Mouse (Mus musculus) CD4-positive, CD25-positive, alpha-beta regulatory T cell, adult 2 months (primary cell): Measurements from ENCODE around the gene Rara.
"Not testable (repeated sequence)": the region's sequence is repeated elsewhere in the genome, so short reads cannot be mapped to it uniquely, and the experiment has no call there.

Experiments used
- DNase-seq: peaks from one replicate; pipeline ENCODE4 v3.0.0-alpha.2; 2012; ENCODE audit warnings: low read depth, low spot score

Gene Rara

DNA sequence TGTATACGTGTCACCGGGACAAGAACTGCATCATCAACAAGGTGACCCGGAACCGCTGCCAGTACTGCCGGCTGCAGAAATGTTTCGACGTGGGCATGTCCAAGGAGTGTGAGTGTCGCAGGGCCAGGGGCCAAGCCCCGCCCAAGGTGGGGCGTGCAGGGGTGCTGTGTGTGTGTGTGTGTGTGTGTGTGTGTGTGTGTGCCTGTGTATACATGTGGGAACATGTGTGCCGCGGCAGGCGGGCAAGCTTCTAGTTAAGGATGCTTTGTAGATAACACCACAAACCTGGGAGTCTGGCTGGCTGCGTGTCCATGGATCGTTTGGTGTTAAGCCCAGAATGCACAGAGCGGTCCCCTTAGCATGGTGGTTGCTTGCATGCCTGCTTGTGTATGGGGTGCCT is 40.5 kb downstream of the Rara start:
- DNase-seq = no peak

DNA sequence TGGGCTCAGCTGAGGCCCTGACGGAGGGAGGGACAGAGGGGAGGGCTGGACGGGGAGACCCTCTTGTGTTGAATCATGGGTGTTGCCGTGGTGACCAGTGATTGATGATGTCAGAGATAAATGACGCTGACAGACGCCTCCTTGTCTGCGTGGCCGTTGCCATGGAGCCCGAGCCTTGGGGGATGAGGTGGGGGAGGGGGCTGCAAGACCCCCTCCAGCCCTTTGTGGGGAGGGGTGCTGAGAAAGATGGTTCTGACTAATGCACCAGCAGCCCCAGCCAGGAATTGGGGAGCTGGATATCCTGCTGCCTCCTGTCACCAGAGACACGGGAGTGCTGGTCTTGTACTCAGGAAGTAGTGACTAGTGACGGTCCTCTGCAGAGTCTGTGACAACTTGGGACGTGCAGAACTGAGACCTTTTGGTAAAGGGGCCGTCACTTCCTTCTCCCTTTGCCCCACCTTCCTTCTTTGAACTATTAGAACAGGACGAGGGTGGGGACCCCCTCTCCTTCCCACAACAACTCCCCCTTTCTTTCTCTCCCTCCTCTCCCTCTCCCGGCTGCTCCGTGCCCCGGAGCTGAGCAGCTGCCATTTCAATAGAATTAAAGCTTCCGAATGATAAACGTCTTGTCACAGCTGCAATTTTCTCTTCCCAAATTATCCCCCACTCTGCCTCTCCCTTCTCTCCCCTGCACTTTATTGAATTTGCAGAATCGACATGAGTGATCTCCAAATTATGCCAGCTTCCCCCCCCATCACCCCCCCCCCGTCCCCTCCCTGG is 41.3 kb downstream of the Rara start:
- DNase-seq = peak; percentile 56

DNA sequence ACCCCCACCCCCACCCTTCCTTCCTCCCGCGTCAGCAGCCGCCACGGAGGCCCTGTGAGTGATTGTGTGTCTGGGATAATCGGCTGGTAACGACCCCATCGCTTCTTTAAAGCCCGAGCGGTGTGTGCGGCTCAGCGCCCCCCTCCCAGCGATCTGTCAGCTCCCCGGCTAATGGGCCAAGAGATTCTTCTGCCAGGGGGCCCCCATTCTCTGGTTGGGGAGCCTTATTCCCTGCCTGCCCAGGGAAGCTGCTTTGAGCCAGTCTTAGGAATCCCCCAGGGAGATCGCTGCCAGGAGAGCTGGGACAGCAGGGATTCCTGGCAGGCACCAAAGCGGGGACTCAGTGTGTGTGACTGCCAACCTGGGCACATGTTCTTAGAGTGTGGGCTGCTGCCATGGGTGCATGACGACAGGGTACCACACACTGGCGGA is 41.9 kb downstream of the Rara start:
- DNase-seq = no peak

DNA sequence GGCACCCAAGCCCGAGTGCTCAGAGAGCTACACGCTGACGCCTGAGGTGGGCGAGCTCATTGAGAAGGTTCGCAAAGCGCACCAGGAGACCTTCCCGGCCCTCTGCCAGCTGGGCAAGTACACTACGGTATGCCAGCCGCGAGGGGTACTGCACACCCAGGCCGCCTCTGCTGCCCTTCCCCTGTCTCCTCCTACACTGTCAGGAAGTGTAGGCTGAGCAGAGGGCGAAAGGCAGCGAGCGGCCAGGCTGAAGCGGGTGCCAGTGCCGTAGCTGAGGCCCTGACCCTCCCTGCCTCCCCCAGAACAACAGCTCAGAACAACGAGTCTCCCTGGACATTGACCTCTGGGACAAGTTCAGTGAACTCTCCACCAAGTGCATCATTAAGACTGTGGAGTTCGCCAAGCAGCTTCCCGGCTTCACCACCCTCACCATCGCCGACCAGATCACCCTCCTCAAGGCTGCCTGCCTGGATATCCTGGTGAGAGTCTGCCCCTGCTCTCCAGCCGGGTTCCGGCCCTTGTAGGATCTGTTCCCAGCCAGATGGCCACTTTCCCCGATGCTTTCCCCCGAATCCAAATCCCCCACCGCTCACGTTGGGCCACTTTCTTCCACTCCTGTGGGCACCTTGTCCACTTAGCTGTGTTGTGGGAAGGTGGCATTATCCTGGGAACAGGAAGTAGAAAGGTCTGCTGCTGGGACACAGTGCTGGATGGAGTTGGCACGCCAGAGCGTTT is 42.7 kb downstream of the Rara start:
- DNase-seq = peak; percentile 30

DNA sequence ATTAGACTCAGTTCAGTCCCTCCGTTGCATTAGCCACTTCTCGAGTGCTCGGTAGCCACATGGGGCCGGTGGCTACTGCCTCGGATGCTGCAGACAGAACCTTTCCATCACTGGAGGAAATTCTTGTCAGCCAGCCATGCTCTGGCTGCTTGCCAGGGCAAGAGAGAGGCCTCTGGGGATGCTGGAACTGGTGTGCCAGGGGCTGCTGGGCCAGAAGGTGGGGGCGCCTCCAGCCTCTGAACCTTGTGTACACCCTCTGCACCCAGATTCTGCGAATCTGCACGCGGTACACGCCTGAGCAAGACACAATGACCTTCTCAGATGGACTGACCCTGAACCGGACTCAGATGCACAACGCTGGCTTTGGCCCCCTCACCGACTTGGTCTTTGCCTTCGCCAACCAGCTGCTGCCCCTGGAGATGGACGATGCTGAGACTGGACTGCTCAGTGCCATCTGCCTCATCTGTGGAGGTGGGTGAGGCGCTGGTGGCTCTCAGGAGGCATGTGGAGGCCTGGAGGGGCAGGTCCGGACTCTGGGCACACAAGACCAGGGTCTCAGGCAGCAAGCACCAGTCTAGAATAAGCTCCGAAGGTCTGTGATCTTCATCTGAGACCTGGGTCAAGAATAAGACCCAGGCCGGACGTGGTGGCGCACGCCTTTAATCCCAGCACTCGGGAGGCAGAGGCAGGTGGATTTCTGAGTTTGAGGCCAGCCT is 43.9 kb downstream of the Rara start:
- DNase-seq = peak; percentile 25

DNA sequence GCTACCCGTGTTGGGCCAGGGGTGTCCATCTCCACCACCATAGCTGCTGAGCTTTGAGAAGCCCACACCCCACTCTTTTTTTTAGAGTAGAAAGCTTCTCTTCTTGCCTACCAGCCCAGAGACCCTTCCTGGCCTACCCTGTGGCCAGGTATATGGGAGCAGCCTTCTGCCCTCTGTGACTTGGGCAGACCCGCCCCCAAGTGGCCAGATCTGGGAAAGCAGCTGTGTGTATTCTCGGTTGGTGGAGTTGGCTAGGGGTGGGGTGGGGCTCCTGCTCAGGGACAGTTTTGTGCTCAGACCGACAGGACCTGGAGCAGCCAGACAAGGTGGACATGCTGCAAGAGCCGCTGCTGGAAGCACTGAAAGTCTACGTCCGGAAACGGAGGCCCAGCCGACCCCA is 44.6 kb downstream of the Rara start:
- peak; percentile 90 for DNase-seq

DNA sequence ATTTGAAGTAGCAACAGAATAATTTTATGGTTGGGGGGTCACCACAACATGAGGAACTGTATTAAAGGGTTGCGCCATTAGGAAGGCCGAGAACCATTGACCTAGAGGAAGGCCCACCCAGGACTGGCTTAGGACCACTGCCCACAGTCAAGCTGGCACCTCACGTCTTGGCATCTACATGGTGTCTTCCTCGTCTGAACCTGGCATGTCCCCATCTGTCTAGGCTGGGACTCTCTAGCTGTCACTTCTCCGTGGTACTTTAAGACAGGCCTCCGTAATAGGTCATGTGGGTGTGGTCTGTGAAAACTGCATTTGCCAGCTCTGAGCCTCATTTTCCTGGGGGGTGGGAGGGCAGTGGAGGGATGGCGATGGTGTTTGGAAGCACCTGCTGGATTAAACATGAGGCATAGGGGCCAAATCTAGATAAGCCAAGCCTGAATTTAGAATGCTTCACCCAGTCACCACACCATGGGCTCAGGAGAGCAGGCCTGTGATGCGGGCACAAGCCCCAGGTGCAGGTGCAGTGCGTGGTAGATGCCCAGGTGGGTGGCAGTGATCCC is 45.3 kb downstream of the Rara start:
- peak; percentile 20 for DNase-seq

DNA sequence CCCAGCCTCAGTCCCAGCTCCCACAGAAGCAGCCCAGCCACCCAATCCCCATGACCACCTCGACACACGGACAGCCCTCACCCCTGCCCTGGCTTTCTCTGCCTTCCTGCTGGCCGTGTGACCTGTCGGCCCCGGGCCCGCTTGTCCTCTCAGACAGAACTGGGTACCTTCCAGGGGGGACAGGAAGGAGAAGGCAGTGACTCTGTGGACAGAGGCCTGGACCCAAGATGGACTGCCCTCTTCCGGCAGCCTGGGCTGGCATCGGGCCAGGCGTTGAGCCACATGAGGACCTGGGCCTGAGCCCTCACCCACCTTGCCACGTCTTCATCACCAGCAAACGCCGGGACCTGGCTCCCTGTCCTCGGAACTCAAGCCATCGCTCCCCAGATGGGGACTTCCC is 46.0 kb downstream of the Rara start:
- DNase-seq = peak; percentile 21

DNA sequence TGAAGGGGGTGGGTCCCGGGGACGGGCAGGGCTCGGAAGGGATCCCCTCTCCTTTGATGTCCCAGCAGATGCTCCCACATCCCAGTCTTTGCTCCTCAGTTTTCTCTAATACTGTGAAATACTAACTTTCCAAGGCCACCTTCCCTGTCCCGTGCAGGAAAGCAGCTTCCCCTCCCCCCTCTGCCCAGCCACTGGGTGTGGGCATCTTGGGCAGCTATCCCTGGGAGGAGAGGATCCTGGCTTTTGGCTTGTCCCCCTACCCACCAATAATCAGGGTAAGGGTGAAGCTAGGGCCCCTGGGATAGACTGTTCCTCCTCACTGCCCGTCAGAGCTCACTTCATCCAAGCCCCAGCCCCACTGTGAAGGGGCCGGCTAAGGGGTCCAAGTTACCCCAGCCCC is 46.6 kb downstream of the Rara start:
- DNase-seq = no peak

DNA sequence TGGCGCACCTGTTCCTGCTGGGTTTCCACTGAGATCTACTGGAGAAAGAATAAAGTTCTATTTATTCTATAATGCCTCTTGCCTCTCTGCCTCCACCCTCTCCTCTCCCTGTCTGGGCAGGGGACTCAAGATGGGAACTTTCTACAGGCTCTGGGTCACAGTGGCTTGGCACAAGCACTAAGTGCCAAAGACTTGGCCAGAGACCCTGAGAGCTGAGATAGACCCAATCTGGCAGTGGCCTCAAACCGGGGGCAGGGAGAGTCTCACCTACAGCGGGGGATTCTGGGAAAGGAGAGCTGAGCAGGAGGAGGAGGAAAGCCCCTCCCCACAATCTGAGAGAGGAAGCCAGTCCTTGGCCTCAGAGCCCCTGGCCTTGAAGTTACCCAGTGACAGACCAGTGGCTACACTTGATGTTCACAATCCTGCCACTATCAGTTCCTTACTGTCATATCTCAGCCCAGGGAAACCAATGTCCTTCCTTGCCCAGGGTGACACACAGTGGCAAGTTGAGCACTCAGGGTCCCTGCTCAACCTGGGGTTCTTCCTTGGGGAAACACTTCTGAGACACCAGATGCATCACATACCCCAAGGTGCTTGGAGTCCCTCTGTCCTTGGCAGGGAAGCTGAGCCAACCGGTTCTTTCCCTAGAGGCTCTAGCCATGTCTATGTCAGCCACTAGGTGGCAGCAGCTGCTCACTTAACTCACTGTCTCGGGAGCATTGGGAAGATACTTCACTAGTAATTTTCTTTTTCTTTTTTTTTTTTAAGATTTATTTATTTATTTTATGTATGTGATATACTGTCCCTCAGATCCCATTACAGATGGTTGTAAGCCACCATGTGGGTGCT is 47.5 kb downstream of the Rara start:
- peak; percentile 87 for DNase-seq

DNA sequence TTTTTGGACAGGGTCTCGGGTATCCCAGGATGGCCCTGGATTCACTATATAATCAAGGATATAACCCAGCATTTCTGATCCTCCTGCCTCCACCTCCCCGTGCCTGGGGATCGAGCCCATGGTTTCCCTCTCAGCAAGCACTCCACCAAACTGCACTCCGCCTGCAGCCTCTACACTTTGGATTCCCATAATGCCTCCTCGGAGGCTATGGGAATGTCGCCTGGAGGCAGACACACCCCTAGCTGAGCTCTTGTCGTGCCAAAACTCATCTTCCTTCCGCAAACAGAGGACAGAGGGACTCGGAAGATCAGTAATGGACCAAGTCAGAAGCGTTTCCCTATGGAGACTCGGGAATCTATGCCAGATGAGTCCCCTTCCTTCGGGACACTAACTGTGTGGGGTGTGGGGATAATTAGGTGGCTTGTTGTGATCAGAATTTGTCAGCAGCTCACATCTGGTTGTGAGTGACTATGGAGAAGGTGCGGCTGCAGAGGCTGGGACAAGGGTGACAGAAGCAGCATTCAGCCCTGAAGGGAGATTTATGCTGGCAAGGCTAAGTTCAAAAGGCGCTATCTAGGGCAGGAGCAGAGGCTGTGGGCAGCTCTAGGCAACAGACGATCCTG is 51.0 kb downstream of the Rara start:
- no peak for DNase-seq

DNA sequence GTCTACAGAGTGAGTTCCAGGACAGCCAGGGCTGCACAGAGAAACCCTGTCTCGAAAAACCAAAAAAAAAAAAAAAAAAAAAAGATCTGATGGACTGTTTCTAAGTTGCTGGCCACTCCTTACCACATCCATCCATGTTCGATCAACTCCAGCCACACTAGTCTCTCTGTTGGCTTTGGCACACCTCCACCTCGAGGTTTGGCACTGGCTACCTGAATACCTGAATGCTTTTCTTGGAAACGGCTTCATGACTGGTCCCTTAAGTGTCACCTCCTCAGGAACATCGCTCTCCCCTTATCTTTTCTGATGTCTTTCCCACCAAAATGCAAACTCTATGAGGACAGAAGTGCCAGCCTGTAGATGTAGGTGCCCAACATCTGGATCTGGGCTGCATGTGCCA is 51.7 kb downstream of the Rara start:
- no peak for DNase-seq

DNA sequence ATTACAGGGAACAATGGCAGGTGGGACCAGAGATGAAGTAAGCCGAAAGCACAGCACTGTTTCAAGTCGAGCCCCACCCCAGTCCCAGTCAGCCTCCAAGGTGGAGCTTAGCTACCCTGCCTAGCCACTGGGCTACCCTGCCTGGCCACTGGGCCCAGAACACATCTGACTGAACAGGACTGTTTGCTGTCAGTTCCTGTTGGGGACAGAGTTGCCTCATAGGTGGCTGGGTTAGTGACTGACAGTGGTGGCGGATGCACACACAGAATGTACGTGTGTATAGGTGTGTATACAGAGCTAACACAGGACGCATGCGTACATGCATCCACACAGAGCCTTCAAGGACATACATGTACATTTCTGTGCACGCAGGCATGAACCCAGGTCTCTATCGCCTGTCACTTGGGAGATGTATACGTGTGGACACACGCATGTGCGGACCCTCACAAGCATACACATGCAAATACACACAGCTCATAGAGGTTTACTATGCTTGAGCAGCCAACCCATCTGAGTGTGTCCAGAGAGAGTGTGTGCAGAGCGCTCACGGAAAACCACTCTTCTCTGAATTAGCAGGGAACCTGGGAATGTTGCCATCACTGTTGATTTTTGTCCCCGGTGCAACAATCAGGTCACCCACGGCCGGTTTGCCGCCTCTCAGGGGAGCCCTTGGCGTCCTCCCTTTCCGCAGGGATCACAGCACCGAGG is 53.8 kb downstream of the Rara start:
- DNase-seq = peak; percentile 13

DNA sequence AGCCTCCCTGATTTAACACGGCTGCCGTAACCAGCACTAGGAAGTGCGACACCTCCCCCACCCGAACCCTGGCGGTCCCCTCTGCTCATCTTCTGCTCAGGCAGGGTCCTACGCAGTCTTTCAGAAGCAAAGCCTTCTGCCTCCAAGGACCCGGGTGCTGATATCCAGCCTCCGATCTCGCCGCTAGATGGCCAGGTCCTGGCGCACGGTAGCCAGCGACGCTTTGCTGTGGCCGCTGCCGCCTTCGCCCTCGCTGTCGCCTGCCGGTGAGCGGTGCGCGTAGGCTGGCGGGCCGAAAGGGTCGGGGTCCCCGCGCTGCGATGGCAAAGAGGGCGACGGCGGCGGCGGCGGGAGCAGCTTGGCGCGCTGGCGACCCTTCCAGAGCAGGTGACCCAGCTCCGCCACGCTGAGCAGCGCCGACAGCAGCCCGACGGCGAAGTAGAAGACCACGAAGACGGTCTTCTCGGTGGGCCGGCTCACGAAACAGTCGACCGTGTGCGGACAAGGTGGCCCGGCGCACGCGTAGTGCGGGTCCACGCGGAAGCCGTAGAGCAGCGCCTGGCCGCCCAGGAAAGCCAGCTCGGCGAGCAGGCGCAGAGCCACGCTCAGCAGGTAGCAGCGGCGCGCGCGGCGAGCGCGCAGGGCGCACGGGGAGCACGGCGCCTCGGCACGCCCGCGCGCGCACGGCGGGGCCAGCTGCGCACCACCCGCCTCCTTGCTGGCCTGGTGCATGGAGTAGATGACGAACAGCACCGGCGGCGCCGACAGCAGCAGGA is 54.6 kb downstream of the Rara start:
- DNase-seq = peak; percentile 82

DNA sequence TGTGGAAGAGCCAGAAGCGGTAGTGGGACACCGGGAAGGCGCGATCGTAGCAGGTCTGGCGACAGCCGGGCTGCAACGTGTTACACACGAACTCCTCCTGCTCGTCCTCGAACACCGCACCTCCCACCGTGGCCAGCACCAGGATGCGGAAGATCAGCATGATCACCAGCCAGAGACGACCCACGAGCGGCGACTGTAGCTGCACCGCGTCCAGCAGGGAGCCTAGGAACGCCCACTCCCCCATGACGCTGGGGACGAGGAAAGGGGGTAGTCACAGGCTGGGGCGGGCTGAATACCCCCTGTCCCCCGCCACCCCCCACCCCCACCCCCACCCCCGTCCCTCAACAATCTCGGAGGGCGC is 55.1 kb downstream of the Rara start, which contains the start of gene Gjd3:
TSS of gene Gjd3 (minus strand) at position 244 of the 361 bp plus-strand sequence.
- DNase-seq = no peak

DNA sequence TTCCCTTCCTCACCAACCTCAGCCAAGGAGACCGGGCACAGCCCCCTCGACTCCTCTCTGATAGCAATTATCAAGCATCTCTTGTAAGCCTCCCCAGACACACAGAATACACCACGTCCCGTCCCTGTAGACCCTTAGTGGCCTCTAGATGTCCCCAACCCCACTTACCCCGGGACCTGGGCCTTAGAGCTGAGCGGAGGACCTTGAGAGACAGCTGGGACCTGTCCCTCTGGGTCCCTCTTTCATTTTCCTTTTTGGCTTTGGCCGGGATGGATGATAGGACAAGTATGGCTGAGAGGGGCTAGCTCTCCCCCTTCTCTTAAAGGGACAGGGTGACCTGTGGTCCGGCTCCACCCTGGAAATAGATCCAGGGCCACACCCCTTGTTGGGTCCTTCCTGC is 55.9 kb downstream of the Rara start:
- no peak for DNase-seq

DNA sequence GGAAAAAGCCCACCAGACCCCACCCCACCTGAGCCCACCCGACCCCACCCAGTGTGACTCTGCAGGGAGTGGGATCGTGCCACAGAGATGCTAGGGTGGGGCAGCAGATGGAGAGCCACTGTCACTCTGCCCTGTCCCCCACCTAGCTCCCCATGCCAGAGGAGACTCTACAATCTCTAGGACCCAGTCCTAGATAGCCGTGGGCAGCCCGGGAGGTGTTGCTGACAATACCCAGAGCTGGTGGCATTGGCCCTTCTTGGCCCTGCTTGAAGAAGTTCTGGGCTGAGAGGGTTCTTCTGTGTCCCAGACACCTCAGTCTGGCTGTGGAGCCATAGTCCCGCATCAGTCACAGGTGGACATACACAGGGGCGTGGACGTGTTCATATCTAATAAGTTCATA is 57.9 kb downstream of the Rara start:
- no peak for DNase-seq

DNA sequence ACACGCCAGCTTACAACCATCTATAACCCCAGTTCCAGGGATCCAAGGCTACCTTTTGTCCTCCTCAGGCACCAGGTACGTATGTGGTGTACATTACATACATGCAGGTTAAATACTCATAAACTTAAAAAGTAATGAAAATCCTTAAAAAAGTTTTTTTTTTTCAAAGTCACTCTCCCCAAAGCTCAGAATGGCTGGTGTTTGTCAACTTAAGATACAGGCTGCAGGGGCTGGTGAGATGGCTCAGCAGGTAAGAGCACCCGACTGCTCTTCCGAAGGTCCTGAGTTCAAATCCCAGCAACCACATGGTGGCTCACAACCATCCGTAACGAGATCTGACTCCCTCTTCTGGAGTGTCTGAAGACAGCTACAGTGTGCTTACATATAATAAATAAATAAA is 60.6 kb downstream of the Rara start:
- not testable (repeated sequence) for DNase-seq

DNA sequence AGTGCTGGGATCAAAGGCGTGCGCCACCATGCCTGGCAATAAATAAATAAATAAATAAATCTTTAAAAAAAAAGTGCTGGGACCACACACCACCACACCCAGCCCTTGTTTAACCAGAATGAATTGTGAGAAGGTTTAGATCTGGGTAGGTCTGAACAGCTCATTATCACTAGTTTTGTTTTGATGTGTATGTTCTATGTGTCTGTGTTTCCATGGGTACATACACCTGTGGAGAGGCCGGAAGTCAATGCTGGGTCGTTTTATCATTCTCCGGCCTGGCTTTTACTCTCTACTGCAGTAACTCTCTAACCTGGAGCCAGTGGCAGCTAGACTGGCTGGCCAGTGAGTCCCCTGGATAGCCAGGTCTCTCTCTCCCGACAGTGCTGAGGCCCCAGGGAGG is 63.2 kb downstream of the Rara start:
- DNase-seq = peak; percentile 39
